Mouse (Mus musculus): ENCODE data around the gene Gm382.

DNA sequence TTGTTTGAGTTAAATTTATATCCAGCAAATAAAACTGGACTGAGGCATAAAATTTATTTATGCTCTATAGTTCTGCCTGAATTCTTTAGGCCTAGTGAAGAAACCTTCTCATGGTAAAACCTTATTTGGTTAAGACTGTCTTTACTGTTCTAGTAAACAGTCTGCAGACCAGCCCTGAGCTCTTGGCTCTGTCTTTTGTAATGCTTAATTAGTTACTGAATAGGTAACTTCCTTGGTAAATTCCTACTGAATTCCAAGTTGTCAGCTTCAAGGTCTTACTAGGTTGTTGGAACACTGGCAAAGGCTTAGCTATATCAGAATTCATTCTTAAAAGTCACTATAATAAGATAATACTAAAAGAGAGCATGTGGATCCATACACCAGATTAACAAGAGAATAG, 53.3 kb downstream of the Gm382 start:
- TF ChIP-seq CTCF (IDR thresholded peaks at IDR 0.05; ENCODE audit: borderline replicate concordance, extremely low read depth, insufficient read depth, insufficient read length) (no peak), POLR2A (IDR thresholded peaks at IDR 0.05; ENCODE audit: borderline replicate concordance, extremely low read depth, insufficient read depth, insufficient read length, poor library complexity, severe bottlenecking) (no peak)
